Mouse (Mus musculus): ENCODE results near the gene Atp11b. TPM values are rescaled to one million over a fixed set of nuclear protein-coding genes. Genes with fewer than 3 reads are reported as not detected.
A peak's percentile ranks its signal among the peaks of the same experiment; 100 is the strongest.

Atp11b gene
- polyA plus RNA-seq, 1 experiment from 2014 or later = 23.9 TPM

- Histone ChIP-seq H3K4me3 (replicated peaks; ENCODE audit: low read depth, low read length) (no peak overlapping the region), H3K27me3 (ENCODE audit: insufficient read depth, low read length) (no peaks in the 10 kb centered on the region), H3K9ac (ENCODE audit: low read depth, low read length) (no peak overlapping the region), H3K4me2 (ENCODE audit: low read length) (no peak overlapping the region), H3K36me3 (ENCODE audit: insufficient read depth, low read length) (no peaks in the 10 kb centered on the region), H3K9me3 (replicated peaks; ENCODE audit: low read length) (no peaks in the 10 kb centered on the region), H3K4me1 (replicated peaks; ENCODE audit: insufficient read depth, low read length) (no peaks in the 10 kb centered on the region), H3K27ac (no peak overlapping the region)
- DNase-seq (ENCODE audit: low spot score) (no peak), ATAC-seq (replicated peaks; ENCODE audit: low FRiP score, low read depth) (no peak)
- WGBS = 83% methylated on average over 4 of the region's 4 CpGs
- no peak for TF ChIP-seq CTCF (IDR thresholded peaks at IDR 0.05; ENCODE audit: low read depth)
These were observed 19.4 kb upstream of the Atp11b start for GRCm38 (mm10) chr3:35734509-35734908.

DNA sequence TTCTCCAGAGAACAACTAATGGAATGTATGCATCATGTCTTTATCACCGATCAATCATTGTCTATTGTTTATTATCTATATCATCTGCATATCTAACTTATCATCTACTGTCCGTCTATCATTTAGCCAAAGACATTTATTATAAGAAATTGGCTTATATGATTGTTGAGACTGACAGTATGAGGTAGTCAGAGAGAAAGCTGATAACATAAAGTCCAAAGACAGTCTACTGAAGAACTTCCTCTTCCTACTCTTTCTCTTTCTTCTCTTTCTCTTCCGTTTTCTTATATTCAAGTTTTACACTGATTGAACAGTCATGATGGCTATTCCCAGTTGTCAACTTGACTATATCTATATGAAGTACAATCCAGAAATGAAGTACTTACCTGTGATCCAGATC lies 15.8 kb upstream of the Atp11b start:
- no peak for ATAC-seq (replicated peaks; ENCODE audit: low FRiP score, low read depth)
- Histone ChIP-seq H3K9ac (ENCODE audit: low read depth, low read length) (no peak overlapping the region), H3K4me1 (replicated peaks; ENCODE audit: insufficient read depth, low read length) (no peaks in the 10 kb centered on the region), H3K9me3 (replicated peaks; ENCODE audit: low read length) (no peaks in the 10 kb centered on the region), H3K27me3 (ENCODE audit: insufficient read depth, low read length) (no peaks in the 10 kb centered on the region), H3K27ac (no peak overlapping the region), H3K4me2 (ENCODE audit: low read length) (no peak overlapping the region), H3K4me3 (replicated peaks; ENCODE audit: low read depth, low read length) (no peak overlapping the region), H3K36me3 (ENCODE audit: insufficient read depth, low read length) (no peaks in the 10 kb centered on the region)
- DNase-seq (ENCODE audit: low spot score) = no peak
- WGBS = 86% methylated on average over 3 of the region's 3 CpGs
- no peak for TF ChIP-seq CTCF (IDR thresholded peaks at IDR 0.05; ENCODE audit: low read depth)

- 40% methylated on average over 4 of the region's 4 CpGs for WGBS
- ATAC-seq (replicated peaks; ENCODE audit: low FRiP score, low read depth) (peak; percentile 91), DNase-seq (ENCODE audit: low spot score) (peak; percentile 29)
- TF ChIP-seq CTCF (IDR thresholded peaks at IDR 0.05; ENCODE audit: low read depth) = no peak
- H3K36me3 ChIP-seq (ENCODE audit: insufficient read depth, low read length) = no peaks in the 10 kb centered on the region
- H3K9me3 ChIP-seq (replicated peaks; ENCODE audit: low read length) = no peaks in the 10 kb centered on the region
- H3K27me3 ChIP-seq (ENCODE audit: insufficient read depth, low read length) = no peaks in the 10 kb centered on the region
- no peaks in the 10 kb centered on the region for H3K4me1 ChIP-seq (replicated peaks; ENCODE audit: insufficient read depth, low read length)
- no peak overlapping the region for H3K9ac ChIP-seq (ENCODE audit: low read depth, low read length)
- H3K27ac ChIP-seq = no peak overlapping the region
- H3K4me3 ChIP-seq (replicated peaks; ENCODE audit: low read depth, low read length) = no peak overlapping the region
- H3K4me2 ChIP-seq (ENCODE audit: low read length) = no peak overlapping the region
These were observed 8.9 kb upstream of the Atp11b start for GRCm38 (mm10) chr3:35745010-35745409.

DNA sequence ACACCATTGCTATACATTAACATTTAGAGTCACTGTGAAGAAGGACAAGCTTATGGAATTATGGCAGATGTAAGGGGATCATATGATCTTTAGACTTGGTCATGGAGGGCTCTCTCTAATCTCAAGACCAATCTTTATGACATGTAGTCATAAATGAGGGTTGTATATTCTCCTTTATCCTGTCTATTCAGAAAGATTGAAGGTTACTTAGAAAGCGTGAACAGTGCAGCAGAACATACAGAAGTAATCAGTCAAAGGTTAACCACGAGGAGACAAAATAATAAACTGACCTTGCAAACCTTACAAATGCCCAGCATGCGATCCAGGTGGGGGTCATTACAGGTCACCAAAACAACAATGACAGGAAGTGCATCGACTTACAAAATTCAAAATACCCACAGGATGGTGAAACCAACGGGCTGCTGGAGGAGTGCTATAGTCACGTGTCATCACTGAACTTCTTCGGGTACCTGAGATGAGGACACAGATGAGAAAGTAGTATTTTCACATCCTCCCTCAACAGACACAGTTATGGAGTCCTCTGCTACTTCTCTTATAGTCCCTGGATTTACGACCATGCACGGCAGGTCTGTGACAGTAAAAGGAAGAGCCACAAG lies 7.0 kb upstream of the Atp11b start:
- no peak for TF ChIP-seq CTCF (IDR thresholded peaks at IDR 0.05; ENCODE audit: low read depth)
- no peaks in the 10 kb centered on the region for H3K9me3 ChIP-seq (replicated peaks; ENCODE audit: low read length)
- no peak for ATAC-seq (replicated peaks; ENCODE audit: low FRiP score, low read depth)
- H3K27ac ChIP-seq = no peak overlapping the region
- WGBS = 37% methylated on average over 9 of the region's 9 CpGs
- no peaks in the 10 kb centered on the region for H3K36me3 ChIP-seq (ENCODE audit: insufficient read depth, low read length)
- H3K4me1 ChIP-seq (replicated peaks; ENCODE audit: insufficient read depth, low read length) = no peaks in the 10 kb centered on the region
- H3K27me3 ChIP-seq (ENCODE audit: insufficient read depth, low read length) = no peaks in the 10 kb centered on the region
- no peak for DNase-seq (ENCODE audit: low spot score)
- H3K4me2 ChIP-seq (ENCODE audit: low read length) = no peak overlapping the region
- no peak overlapping the region for H3K4me3 ChIP-seq (replicated peaks; ENCODE audit: low read depth, low read length)
- H3K9ac ChIP-seq (ENCODE audit: low read depth, low read length) = no peak overlapping the region

- Histone ChIP-seq H3K4me3 (replicated peaks; ENCODE audit: low read depth, low read length) (no peak overlapping the region), H3K36me3 (ENCODE audit: insufficient read depth, low read length) (no peaks in the 10 kb centered on the region), H3K9me3 (replicated peaks; ENCODE audit: low read length) (no peaks in the 10 kb centered on the region), H3K4me1 (replicated peaks; ENCODE audit: insufficient read depth, low read length) (no peaks in the 10 kb centered on the region), H3K9ac (ENCODE audit: low read depth, low read length) (no peak overlapping the region), H3K27me3 (ENCODE audit: insufficient read depth, low read length) (no peaks in the 10 kb centered on the region), H3K27ac (no peak overlapping the region), H3K4me2 (ENCODE audit: low read length) (no peak overlapping the region)
- ATAC-seq (replicated peaks; ENCODE audit: low FRiP score, low read depth) (no peak), DNase-seq (ENCODE audit: low spot score) (no peak)
- WGBS = 54% methylated on average over 5 of the region's 5 CpGs
- peak; percentile 38; the same call in 1 of the 2 replicates for TF ChIP-seq CTCF (IDR thresholded peaks at IDR 0.05; ENCODE audit: low read depth)
These were observed 3.6 kb upstream of the Atp11b start for GRCm38 (mm10) chr3:35750286-35750685.

DNA sequence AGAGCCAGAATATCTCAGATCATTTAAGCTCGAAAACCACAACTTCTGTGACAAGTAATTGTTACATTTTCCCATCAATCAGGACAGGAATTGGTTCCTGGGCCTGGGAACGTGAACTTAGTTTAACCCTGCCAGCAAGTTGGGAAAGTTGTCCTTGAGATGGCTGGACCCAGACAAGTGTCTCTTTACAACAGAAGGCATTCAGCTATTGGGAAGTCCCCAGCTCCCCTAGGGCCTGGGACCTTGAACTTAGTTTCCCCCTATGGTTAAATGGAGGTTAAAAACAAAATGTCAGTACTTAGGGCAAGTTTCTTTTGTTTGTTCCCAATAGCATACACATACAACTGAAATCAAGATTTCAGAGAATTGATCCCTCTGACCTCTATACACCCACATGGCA lies 2.2 kb upstream of the Atp11b start:
- DNase-seq (ENCODE audit: low spot score) (no peak), ATAC-seq (replicated peaks; ENCODE audit: low FRiP score, low read depth) (no peak)
- TF ChIP-seq CTCF (IDR thresholded peaks at IDR 0.05; ENCODE audit: low read depth) = no peak
- Histone ChIP-seq H3K9ac (ENCODE audit: low read depth, low read length) (no peak overlapping the region), H3K27me3 (ENCODE audit: insufficient read depth, low read length) (no peaks in the 10 kb centered on the region), H3K4me3 (replicated peaks; ENCODE audit: low read depth, low read length) (no peak overlapping the region), H3K4me2 (ENCODE audit: low read length) (no peak overlapping the region), H3K27ac (no peak overlapping the region), H3K36me3 (ENCODE audit: insufficient read depth, low read length) (no peaks in the 10 kb centered on the region), H3K9me3 (replicated peaks; ENCODE audit: low read length) (no peaks in the 10 kb centered on the region), H3K4me1 (replicated peaks; ENCODE audit: insufficient read depth, low read length) (no peaks in the 10 kb centered on the region)
- WGBS = 60% methylated on average over 2 of the region's 2 CpGs

DNA sequence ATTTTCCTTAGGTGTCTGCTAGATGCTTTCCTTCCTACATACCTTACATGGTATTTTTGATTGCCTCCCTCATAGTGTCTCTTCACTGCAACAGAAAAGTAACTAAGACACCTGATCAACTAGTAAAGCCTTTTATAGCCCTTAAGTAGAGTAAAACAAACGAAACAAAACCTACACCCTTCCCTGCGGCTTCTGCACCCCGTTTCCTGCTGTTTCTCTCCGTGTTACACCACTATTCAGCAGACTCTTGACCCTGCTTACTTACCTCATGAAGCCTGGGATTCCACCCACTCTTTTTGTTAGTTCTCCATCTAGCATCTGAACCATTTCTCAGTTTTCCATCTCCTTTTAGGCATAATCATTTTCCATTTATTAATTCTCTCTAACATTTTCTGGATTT lies 8.8 kb downstream of the Atp11b start:
- Histone ChIP-seq H3K9ac (ENCODE audit: low read depth, low read length) (no peak overlapping the region), H3K9me3 (replicated peaks; ENCODE audit: low read length) (no peaks in the 10 kb centered on the region), H3K27me3 (ENCODE audit: insufficient read depth, low read length) (no peaks in the 10 kb centered on the region), H3K27ac (no peak overlapping the region), H3K36me3 (ENCODE audit: insufficient read depth, low read length) (no peaks in the 10 kb centered on the region), H3K4me1 (replicated peaks; ENCODE audit: insufficient read depth, low read length) (no peaks in the 10 kb centered on the region), H3K4me3 (replicated peaks; ENCODE audit: low read depth, low read length) (no peak overlapping the region), H3K4me2 (ENCODE audit: low read length) (no peak overlapping the region)
- no peak for ATAC-seq (replicated peaks; ENCODE audit: low FRiP score, low read depth)
- 52% methylated on average over 4 of the region's 4 CpGs for WGBS
- no peak for DNase-seq (ENCODE audit: low spot score)
- no peak for TF ChIP-seq CTCF (IDR thresholded peaks at IDR 0.05; ENCODE audit: low read depth)

Measured in kidney, postnatal 0 days (tissue).